Mouse (Mus musculus) CH12.LX (cell line): Measurements from ENCODE around the gene Emc1. TPM values are rescaled to one million over a fixed set of nuclear protein-coding genes. Genes with fewer than 3 reads are reported as not detected.

ENCODE experiments used
- DNase-seq: peaks from one replicate; pipeline ENCODE4 v3.0.0-alpha.2; 2013; ENCODE audit errors: extremely low read depth
- H3K27ac ChIP-seq: 2 replicates; pipeline ENCODE4 v1.5.1; 2012; ENCODE audit warnings: low read depth, mild to moderate bottlenecking, control low read depth, moderate library complexity; ENCODE audit not compliant: insufficient read depth
- H3K27me3 ChIP-seq: replicated peaks from 2 replicates; pipeline ENCODE3; 2012; ENCODE audit warnings: inconsistent platforms
- H3K36me3 ChIP-seq, 2 experiments: replicated peaks in 1 of 2; 2 replicates each; pipeline versions ENCODE3 to v1.6.1; 2012; ENCODE audit warnings: inconsistent platforms in 1 of 2, low read length in 1 of 2, mild to moderate bottlenecking in 1 of 2, mixed read lengths in 1 of 2, moderate library complexity in 1 of 2; ENCODE audit not compliant: control insufficient read depth in 1 of 2, insufficient read depth in 1 of 2
- H3K4me1 ChIP-seq, 2 experiments: 2 replicates each; pipeline ENCODE4 v1.6.1; 2012; ENCODE audit warnings: inconsistent platforms in 1 of 2, moderate library complexity in 1 of 2; ENCODE audit not compliant: insufficient read depth in 2 of 2, control insufficient read depth in 1 of 2
- H3K4me2 ChIP-seq: 2 replicates; pipeline ENCODE4 v1.6.1; 2012; ENCODE audit warnings: low read depth, mild to moderate bottlenecking, control low read depth; ENCODE audit not compliant: poor library complexity, insufficient read depth, severe bottlenecking
- H3K4me3 ChIP-seq, 3 experiments: fragments of 150-350 bp in 1 of 3; sonication (generic) in 1 of 3; replicated peaks in 1 of 3; 2 replicates each; pipeline versions ENCODE3 to v1.5.1; 2011 to 2012; ENCODE audit warnings: low read depth in 2 of 3, low read length in 2 of 3, mild to moderate bottlenecking in 2 of 3, moderate library complexity in 2 of 3, control low read depth in 1 of 3, improper control_type of control experiment in 1 of 3, inconsistent platforms in 1 of 3, mixed read lengths in 1 of 3; ENCODE audit not compliant: poor library complexity in 1 of 3
- H3K79me2 ChIP-seq: replicated peaks from 2 replicates; pipeline ENCODE4 v1.6.1; 2012; ENCODE audit warnings: mild to moderate bottlenecking, moderate library complexity; ENCODE audit not compliant: control insufficient read depth, poor library complexity, insufficient read depth, severe bottlenecking; ENCODE audit errors: extremely low read depth
- H3K9ac ChIP-seq: 2 replicates; pipeline ENCODE4 v1.6.1; 2012; ENCODE audit warnings: low read depth, mild to moderate bottlenecking, control low read depth, moderate library complexity; ENCODE audit not compliant: insufficient read depth
- H3K9me3 ChIP-seq: replicated peaks from 2 replicates; pipeline ENCODE3; 2012; ENCODE audit warnings: low read length, inconsistent platforms, mixed read lengths
- EP300 ChIP-seq: IDR thresholded peaks from 2 replicates; pipeline ENCODE4 v1.6.1; 2011; ENCODE audit warnings: low read length, improper control_type of control experiment
- JUND ChIP-seq: conservative IDR thresholded peaks from 2 replicates; pipeline ENCODE4 v1.6.1; 2011; ENCODE audit warnings: low read depth, low read length, improper control_type of control experiment
- MAFK ChIP-seq: IDR thresholded peaks from 2 replicates; pipeline ENCODE4 v1.6.1; 2011; ENCODE audit warnings: low read length, improper control_type of control experiment; ENCODE audit not compliant: insufficient replicate concordance
- MAX ChIP-seq: IDR thresholded peaks from 2 replicates; pipeline ENCODE4 v1.6.1; 2011; ENCODE audit warnings: low read length, improper control_type of control experiment
- MAZ ChIP-seq: IDR thresholded peaks from 2 replicates; pipeline ENCODE4 v1.6.1; 2012; ENCODE audit warnings: low read depth, mild to moderate bottlenecking, inconsistent platforms, low read length, improper control_type of control experiment, moderate library complexity
- MEF2A ChIP-seq: IDR thresholded peaks from 2 replicates; pipeline ENCODE4 v1.6.1; 2014; ENCODE audit warnings: low read depth, mild to moderate bottlenecking, inconsistent platforms, low read length, improper control_type of control experiment, borderline replicate concordance
- MXI1 ChIP-seq: IDR thresholded peaks from 2 replicates; pipeline ENCODE4 v1.6.1; 2011; ENCODE audit warnings: mild to moderate bottlenecking, low read depth, low read length, improper control_type of control experiment
- MYC ChIP-seq: IDR thresholded peaks from 2 replicates; pipeline ENCODE4 v1.6.1; 2011; ENCODE audit warnings: low read depth, mild to moderate bottlenecking, improper control_type of control experiment, low read length
- NRF1 ChIP-seq: IDR thresholded peaks from 2 replicates; pipeline ENCODE4 v1.6.1; 2014; ENCODE audit warnings: low read depth, mild to moderate bottlenecking, inconsistent platforms, low read length, improper control_type of control experiment, moderate library complexity
- POLR2A ChIP-seq: IDR thresholded peaks from 2 replicates; pipeline ENCODE4 v1.6.1; 2011; ENCODE audit warnings: low read depth, mild to moderate bottlenecking, improper control_type of control experiment, low read length
- SIN3A ChIP-seq: IDR thresholded peaks from 2 replicates; pipeline ENCODE4 v1.6.1; 2012; ENCODE audit warnings: low read length, improper control_type of control experiment, inconsistent platforms
- TBP ChIP-seq: conservative IDR thresholded peaks from 2 replicates; pipeline ENCODE4 v1.6.1; 2011; ENCODE audit warnings: low read depth, low read length, improper control_type of control experiment
- TCF12 ChIP-seq: IDR thresholded peaks from 2 replicates; pipeline ENCODE4 v1.6.1; 2014; ENCODE audit warnings: low read depth, mild to moderate bottlenecking, inconsistent platforms, low read length, improper control_type of control experiment
- UBTF ChIP-seq: IDR thresholded peaks from 2 replicates; pipeline ENCODE4 v1.6.1; 2012; ENCODE audit warnings: low read depth, mild to moderate bottlenecking, inconsistent platforms, low read length, improper control_type of control experiment, moderate library complexity
- USF1 ChIP-seq: IDR thresholded peaks from 2 replicates; pipeline ENCODE4 v1.6.1; 2014; ENCODE audit warnings: low read depth, mild to moderate bottlenecking, inconsistent platforms, low read length, improper control_type of control experiment
- ZKSCAN1 ChIP-seq: IDR thresholded peaks from 2 replicates; pipeline ENCODE4 v1.6.1; 2012; ENCODE audit warnings: low read depth, inconsistent platforms, low read length, improper control_type of control experiment, borderline replicate concordance
- ZMIZ1 ChIP-seq: IDR thresholded peaks from 2 replicates; pipeline ENCODE4 v1.6.1; 2012; ENCODE audit warnings: low read depth, mild to moderate bottlenecking, inconsistent platforms, low read length, improper control_type of control experiment
- ZNF384 ChIP-seq: IDR thresholded peaks from 2 replicates; pipeline ENCODE4 v1.6.1; 2012; ENCODE audit warnings: low read depth, low read length, improper control_type of control experiment, inconsistent platforms
- dilution Hi-C: fragments of 300-500 bp; cut with MboI; formaldehyde crosslinking; loops from 2 replicates; pipeline ENCODE4 v1.14.3; 2020; ENCODE audit warnings: low sequenced_read_pairs; ENCODE audit not compliant: extremely low pct_unique_long_range_greater_than_20kb, extremely low pct_ligation_motif_present
- in situ Hi-C: fragments of 300-500 bp; cut with MboI; formaldehyde crosslinking; loops from 3 replicates; pipeline ENCODE4 v1.14.3; 2019; ENCODE audit warnings: low sequenced_read_pairs, low pct_ligation_motif_present, low pct_unique_long_range_greater_than_20kb, mixed read lengths
- polyA plus RNA-seq: library from polyadenylated mRNA; unstranded; fragments of >175 nt; gene quantifications from 2 replicates; pipeline ENCODE4 v1.2.1, GENCODE M21; 2012; ENCODE audit warnings: low read depth; ENCODE audit not compliant: insufficient read length
- total RNA-seq, 2 experiments: library from RNA; depleted of rRNA; stranded (reverse); fragments of 300-350 nt in 1 of 2; fragments of >200 nt in 1 of 2; gene quantifications; 2 replicates each; pipeline ENCODE4 v1.2.3; 2012 to 2014

The Emc1 gene
- total and polyA plus RNA-seq, 3 experiments, result 12.0 to 25.7 (median 19.1) TPM

- DNase-seq, result no peak
- H3K4me2 ChIP-seq, result no peak overlapping the region
- H3K27me3 ChIP-seq, result no peaks in the 10 kb centered on the region
- H3K9me3 ChIP-seq, result no peaks in the 10 kb centered on the region
- H3K4me3 ChIP-seq, result no peak overlapping the region
- H3K9ac ChIP-seq, result no peak overlapping the region
- H3K4me1 ChIP-seq, result 0 out of 4 replicates have a peak, but pooled peaks cover 0 to 3% of the 10 kb centered on the region in 2 experiments
- no peak for TF ChIP-seq MEF2A
- TF ChIP-seq EP300, result no peak
- TF ChIP-seq USF1, result no peak
- no peak for TF ChIP-seq POLR2A
- TF ChIP-seq SIN3A, result no peak
- no peak for TF ChIP-seq MYC
- no peak for TF ChIP-seq MAX
- TF ChIP-seq UBTF, result no peak
- TF ChIP-seq ZMIZ1, result no peak
- TF ChIP-seq TBP, result no peak
- no peak for TF ChIP-seq NRF1
- no peak for TF ChIP-seq TCF12
- no peak for TF ChIP-seq MXI1
- no peak overlapping the region for H3K27ac ChIP-seq
- in situ Hi-C loops (no loop called here), dilution Hi-C loops (no loop called here)
- H3K36me3 ChIP-seq, result peaks cover 63 to 92% of the 10 kb centered on the region in 2 experiments
- H3K79me2 ChIP-seq, result no peaks in the 10 kb centered on the region
Observed at GRCm38 (mm10) chr4:139373130-139373529, 20.7 kb downstream of the Emc1 start.

GRCm38 (mm10) chr4:139373531-139373930, 21.1 kb downstream of the Emc1 start:
- H3K36me3 ChIP-seq, result peaks cover 62 to 90% of the 10 kb centered on the region in 2 experiments
- no peak for TF ChIP-seq ZKSCAN1
- TF ChIP-seq POLR2A, result no peak
- TF ChIP-seq NRF1, result no peak
- no peak for TF ChIP-seq TBP
- no peak for TF ChIP-seq MAFK
- TF ChIP-seq EP300, result no peak
- no peak for TF ChIP-seq TCF12
- no peak for TF ChIP-seq MAZ
- no peak for TF ChIP-seq JUND
- TF ChIP-seq ZNF384, result no peak
- H3K27ac ChIP-seq, result no peak overlapping the region
- peaks cover 0 to 3% of the 10 kb centered on the region in 2 experiments; a peak in 1 of 4 replicates for H3K4me1 ChIP-seq
- DNase-seq, result no peak
- H3K9ac ChIP-seq, result no peak overlapping the region
- in situ Hi-C loops (no loop called here), dilution Hi-C loops (no loop called here)
- H3K4me2 ChIP-seq, result no peak overlapping the region
- no peaks in the 10 kb centered on the region for H3K27me3 ChIP-seq
- H3K9me3 ChIP-seq, result no peaks in the 10 kb centered on the region
- no peak overlapping the region for H3K4me3 ChIP-seq
- no peaks in the 10 kb centered on the region for H3K79me2 ChIP-seq
